Mouse (Mus musculus) heart, postnatal 0 days (tissue): ENCODE data around the gene Zfp541. TPM values are rescaled to one million over a fixed set of nuclear protein-coding genes. Genes with fewer than 3 reads are reported as not detected.

Source experiments
- ATAC-seq: fragments of 200-750 bp; cut with Nextera tagmentation; 2 replicates; pipeline ENCODE4 v1.8.0; 2017; ENCODE audit warnings: low read depth, moderate number of reproducible peaks, moderate library complexity; ENCODE audit not compliant: insufficient read depth
- DNase-seq: peaks from one replicate; pipeline ENCODE4 v3.0.0-alpha.2; 2016; ENCODE audit warnings: low spot score
- H3K27ac ChIP-seq: fragments of 300-500 bp; sonication (generic); 2 replicates; pipeline ENCODE4 v1.5.1; 2014; ENCODE audit warnings: low read depth, mild to moderate bottlenecking
- H3K27me3 ChIP-seq: fragments of 300-500 bp; sonication (generic); 2 replicates; pipeline ENCODE4 v1.6.1; 2014; ENCODE audit warnings: low read length, mixed read lengths; ENCODE audit not compliant: control insufficient read depth, insufficient read depth
- H3K36me3 ChIP-seq: fragments of 300-500 bp; sonication (generic); replicated peaks from 2 replicates; pipeline ENCODE4 v1.6.1; 2014; ENCODE audit warnings: low read length, mixed read lengths; ENCODE audit not compliant: control insufficient read depth, insufficient read depth
- H3K4me1 ChIP-seq: fragments of 300-500 bp; sonication (generic); 2 replicates; pipeline ENCODE4 v1.6.1; 2014; ENCODE audit warnings: antibody characterized with exemption; ENCODE audit not compliant: control insufficient read depth, insufficient read depth
- H3K4me2 ChIP-seq: fragments of 300-500 bp; sonication (generic); 2 replicates; pipeline ENCODE4 v1.6.1; 2014; ENCODE audit warnings: low read depth, mild to moderate bottlenecking, low read length, moderate library complexity
- H3K4me3 ChIP-seq: fragments of 300-500 bp; sonication (generic); 2 replicates; pipeline ENCODE4 v1.5.1; 2014; ENCODE audit warnings: low read depth, low read length
- H3K9ac ChIP-seq: fragments of 300-500 bp; sonication (generic); replicated peaks from 2 replicates; pipeline ENCODE4 v1.6.1; 2014; ENCODE audit warnings: low read depth, low read length, mixed read lengths
- H3K9me3 ChIP-seq: fragments of 300-500 bp; sonication (generic); replicated peaks from 2 replicates; pipeline ENCODE4 v1.6.1; 2016; ENCODE audit warnings: low read length; ENCODE audit not compliant: control insufficient read depth
- CTCF ChIP-seq: IDR thresholded peaks from 2 replicates; pipeline ENCODE4 v1.5.1; 2016; ENCODE audit warnings: antibody characterized with exemption, control low read depth, low read depth
- EP300 ChIP-seq: IDR thresholded peaks from 2 replicates; pipeline ENCODE4 v1.6.1; 2016; ENCODE audit warnings: antibody characterized with exemption, low read depth
- WGBS: fragments of 180-500 bp; shearing (Covaris S2); extraction: QIAGEN DNeasy Blood & Tissue Kit; methylation state at CpG from one replicate; pipeline ENCODE4 v1.1.7; 2014; 5-methylcytosine and 5-hydroxymethylcytosine counted together
- polyA plus RNA-seq: library from polyadenylated mRNA; unstranded; fragments of >200 nt; fragmentation: Nextera tagmentation; extraction: Ambion mirVana; gene quantifications from 2 replicates; pipeline ENCODE4 v1.2.1, GENCODE M21; 2015
- total RNA-seq: library from RNA; depleted of rRNA; stranded (reverse); fragments of >200 nt; gene quantifications from 2 replicates; pipeline ENCODE4 v1.2.3, GENCODE M21; 2014; ENCODE audit warnings: low replicate concordance

The Zfp541 gene
- total and polyA plus RNA-seq, 2 experiments from 2014 or later = not detected

DNA sequence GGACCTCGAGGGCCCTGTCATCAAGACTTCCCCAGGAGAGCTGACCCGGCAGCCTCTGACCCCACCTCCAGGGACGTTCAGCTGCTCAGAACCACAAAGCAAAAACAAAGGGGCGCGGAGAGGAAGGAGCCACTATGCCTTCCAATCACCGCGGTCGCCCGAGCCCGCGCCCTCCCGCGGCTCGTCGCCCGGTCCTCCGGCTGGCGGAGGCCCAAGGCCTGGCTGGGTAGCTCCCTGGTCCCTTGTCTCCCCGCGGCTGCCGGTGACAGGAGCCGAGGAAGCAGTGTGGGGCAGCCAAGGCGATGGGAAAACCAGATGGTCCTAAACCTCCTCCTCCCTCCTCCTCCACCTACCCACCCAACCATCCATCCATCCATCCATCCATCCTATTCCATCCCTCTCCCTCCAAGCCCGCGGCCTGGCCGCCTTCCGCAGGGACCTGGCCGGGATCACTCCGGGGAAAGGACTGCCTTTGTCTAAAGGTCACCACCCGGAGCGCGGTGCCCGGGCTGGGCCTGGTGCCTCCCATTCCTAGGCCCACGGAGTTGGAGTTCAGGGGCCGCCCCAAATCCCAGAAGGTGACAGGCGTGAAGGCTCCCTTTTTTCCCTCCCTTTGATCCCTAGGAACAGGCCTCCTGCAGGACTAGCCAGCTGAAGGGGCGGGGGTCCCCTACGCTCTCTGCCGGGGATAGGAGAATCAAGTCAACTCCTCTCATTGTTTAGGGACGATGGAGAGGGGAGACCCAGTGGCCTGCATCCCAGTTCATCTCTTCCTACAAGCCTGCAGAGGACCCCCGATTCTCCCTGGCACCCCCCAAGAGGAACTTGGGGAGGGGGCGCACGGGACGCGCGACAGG, 14.9 kb upstream of the Zfp541 start:
- WGBS = under 1% methylated on average over 40 of the region's 46 CpGs
- H3K4me3 ChIP-seq = peak overlapping the region; percentile 81
- peak overlapping the region; percentile 82 for H3K4me2 ChIP-seq
- peak overlapping the region; percentile 94 for H3K27ac ChIP-seq
- H3K4me1 ChIP-seq = peaks cover 43% of the 10 kb centered on the region
- ATAC-seq (peak; percentile 26), DNase-seq (peak; percentile 60)
- H3K9ac ChIP-seq = peak overlapping the region; percentile 96
- no peaks in the 10 kb centered on the region for H3K27me3 ChIP-seq
- H3K9me3 ChIP-seq = no peaks in the 10 kb centered on the region
- TF ChIP-seq CTCF (no peak), EP300 (no peak)
- no peaks in the 10 kb centered on the region for H3K36me3 ChIP-seq

DNA sequence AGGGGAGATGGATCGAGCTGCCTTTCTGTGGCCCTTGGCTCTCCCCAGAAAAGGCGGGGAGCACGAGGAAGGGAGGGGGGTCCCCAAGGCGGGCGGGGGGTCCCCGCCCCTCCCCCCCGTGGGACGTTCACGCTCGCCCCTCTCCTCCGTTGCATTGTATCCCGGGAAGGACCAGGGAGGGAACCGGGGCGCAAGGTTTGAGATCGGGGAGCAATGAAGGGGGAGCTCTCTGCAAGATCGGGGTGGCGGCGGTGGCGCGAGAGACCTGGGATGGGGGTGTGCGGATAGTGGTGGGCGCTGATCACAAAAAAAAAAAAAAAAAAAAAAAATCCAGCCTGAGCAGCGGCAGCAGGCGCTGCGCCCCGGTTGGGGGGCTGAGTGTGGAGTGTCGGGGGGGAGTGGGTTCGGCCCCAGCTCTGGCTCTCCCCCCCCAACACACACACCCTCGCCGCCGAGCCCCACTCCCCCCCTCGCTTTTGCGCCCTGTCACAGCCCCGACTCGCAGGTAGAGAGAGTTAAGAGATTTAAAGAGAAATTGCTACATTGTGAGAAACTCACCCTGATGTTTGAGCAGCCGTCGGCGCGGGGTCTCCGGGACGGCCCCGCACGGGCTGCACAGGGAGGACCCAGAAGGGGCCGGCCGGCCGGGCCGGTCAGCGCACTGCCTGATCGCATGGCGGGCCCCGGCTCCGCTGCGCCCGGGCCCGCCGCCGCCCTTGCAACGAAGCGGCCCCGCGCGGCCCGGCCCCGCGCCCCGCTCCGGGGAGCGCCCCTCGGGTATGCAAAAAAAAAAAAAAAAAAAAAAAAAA, 14.1 kb upstream of the Zfp541 start, which contains the start of gene Bicra:
Gene Bicra, minus strand, starts transcription at position 584 of the 809 bp plus-strand sequence.
- H3K27me3 ChIP-seq = no peaks in the 10 kb centered on the region
- peak; percentile 66 for ATAC-seq
- no peaks in the 10 kb centered on the region for H3K9me3 ChIP-seq
- H3K27ac ChIP-seq = peak within 1 kb of the TSS; percentile 94
- TF ChIP-seq EP300 (no peak), CTCF (no peak)
- H3K9ac ChIP-seq = peak within 1 kb of the TSS; percentile 96
- DNase-seq = peak; percentile 82
- peak within 1 kb of the TSS; percentile 82 for H3K4me2 ChIP-seq
- peak within 1 kb of the TSS; percentile 81 for H3K4me3 ChIP-seq
- H3K4me1 ChIP-seq = peaks cover 41% of the 10 kb centered on the region
- H3K36me3 ChIP-seq = no peaks in the 10 kb centered on the region
- WGBS = under 1% methylated on average over 52 of the region's 69 CpGs

DNA sequence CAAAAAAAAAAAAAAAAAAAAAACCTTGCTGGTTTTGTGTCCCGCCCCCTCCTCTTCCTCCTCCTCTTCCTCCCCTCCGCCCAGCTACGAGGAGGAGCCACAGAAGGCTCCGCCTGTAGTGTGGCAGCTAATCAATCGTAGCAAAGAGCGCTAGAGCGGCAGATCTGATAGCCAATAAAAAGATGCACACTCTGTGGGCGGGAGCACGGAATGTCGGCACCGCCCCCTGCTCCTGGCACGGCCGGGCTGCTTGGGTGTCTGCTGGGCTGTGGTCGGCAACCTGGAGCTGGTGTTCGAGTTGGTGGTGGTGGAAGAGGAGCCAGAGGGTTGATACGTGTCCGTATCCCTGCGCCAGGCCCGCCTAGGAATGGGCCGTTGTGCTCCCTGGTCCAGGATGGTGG, 13.4 kb upstream of the Zfp541 start:
- H3K27me3 ChIP-seq = no peaks in the 10 kb centered on the region
- no peaks in the 10 kb centered on the region for H3K36me3 ChIP-seq
- H3K4me1 ChIP-seq = peaks cover 35% of the 10 kb centered on the region
- ATAC-seq (peak; percentile 81), DNase-seq (peak; percentile 98)
- under 1% methylated on average over 19 of the region's 20 CpGs for WGBS
- H3K9ac ChIP-seq = peak overlapping the region; percentile 96
- peak overlapping the region; percentile 81 for H3K4me3 ChIP-seq
- peak overlapping the region; percentile 94 for H3K27ac ChIP-seq
- TF ChIP-seq CTCF = no peak
- TF ChIP-seq EP300 = no peak
- H3K9me3 ChIP-seq = no peaks in the 10 kb centered on the region
- H3K4me2 ChIP-seq = peak overlapping the region; percentile 82

DNA sequence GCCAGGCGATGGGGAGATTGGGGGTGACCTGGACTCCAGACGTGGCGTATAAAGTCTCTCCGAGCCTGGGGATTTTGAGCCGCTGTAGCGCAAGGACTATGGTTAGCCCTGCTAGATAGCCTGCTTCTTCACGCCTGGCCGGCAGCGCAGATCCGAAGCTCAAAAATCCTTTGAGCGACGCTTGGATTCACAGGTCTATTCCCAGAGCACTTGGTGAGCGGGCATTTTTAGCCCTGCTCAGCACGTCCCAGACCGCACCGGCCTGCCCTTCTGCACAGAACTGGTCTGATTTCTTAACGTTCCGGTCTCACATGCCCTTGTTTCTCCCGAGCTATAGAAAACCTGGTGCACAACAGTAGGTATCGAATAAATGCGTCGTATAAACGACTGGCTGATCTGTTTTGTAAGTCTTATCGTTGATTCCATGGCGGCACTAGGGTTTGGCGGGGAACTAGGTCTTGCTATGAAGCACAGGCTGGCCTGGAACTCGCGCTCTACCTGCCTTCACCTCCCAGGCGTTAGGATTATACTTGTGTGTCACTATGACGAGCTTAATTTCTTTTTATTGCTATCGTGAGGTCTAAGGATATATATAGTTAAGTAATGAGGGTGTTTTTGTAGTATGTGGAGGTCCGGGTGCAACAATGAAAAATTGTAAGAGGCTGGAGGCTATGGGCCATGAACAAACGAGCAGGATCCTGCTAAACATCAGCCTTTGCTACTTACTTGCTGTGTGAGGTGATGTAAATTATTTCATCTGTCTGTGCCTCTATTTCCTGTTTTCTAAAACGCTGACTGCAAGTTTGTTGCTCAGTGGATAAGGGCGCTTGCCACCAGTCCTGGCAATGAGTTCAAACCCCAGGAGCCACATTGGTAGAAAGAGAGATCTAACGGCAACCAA, 12.7 kb upstream of the Zfp541 start:
- Histone ChIP-seq H3K36me3 (no peaks in the 10 kb centered on the region), H3K4me3 (peak overlapping the region; percentile 81), H3K4me1 (peaks cover 27% of the 10 kb centered on the region), H3K9ac (peak overlapping the region; percentile 58), H3K27ac (peak overlapping the region; percentile 81), H3K27me3 (no peaks in the 10 kb centered on the region), H3K4me2 (peak overlapping the region; percentile 82), H3K9me3 (no peaks in the 10 kb centered on the region)
- no peak for ATAC-seq
- no peak for TF ChIP-seq CTCF
- TF ChIP-seq EP300 = no peak
- 6% methylated on average over 36 of the region's 36 CpGs for WGBS
- peak; percentile 22 for DNase-seq

DNA sequence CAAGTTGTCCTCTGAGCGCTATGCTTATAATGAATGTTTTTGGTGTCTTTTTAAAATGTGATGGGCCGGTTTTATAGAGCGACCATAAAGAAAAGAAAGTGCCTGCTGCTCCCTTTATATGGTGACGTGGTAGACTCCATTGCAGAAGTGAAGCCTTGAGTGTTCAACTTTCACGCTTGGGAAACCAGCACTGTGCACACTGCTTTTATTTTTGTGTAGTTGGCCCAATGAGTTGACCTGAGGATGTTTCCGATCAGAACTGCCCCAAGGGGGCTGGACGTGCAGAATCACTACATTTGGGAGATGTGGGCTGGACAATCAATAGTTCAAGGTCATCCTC, 12.1 kb upstream of the Zfp541 start:
- H3K4me2 ChIP-seq = peak overlapping the region; percentile 82
- 0 out of 2 replicates have a peak overlapping the region, but pooled peaks have one; percentile 81 for H3K27ac ChIP-seq
- H3K4me3 ChIP-seq = peak overlapping the region; percentile 81
- no peaks in the 10 kb centered on the region for H3K9me3 ChIP-seq
- WGBS = 79% methylated on average over 7 of the region's 7 CpGs
- no peak for ATAC-seq
- peak overlapping the region; percentile 58; the same call in 1 of the 2 replicates for H3K9ac ChIP-seq
- peaks cover 21% of the 10 kb centered on the region for H3K4me1 ChIP-seq
- DNase-seq = no peak
- no peaks in the 10 kb centered on the region for H3K36me3 ChIP-seq
- no peaks in the 10 kb centered on the region for H3K27me3 ChIP-seq
- TF ChIP-seq EP300 (no peak), CTCF (no peak)
